Mouse (Mus musculus): ENCODE data around the gene Psmd10. TPM values are rescaled to one million over a fixed set of nuclear protein-coding genes. Genes with fewer than 3 reads are reported as not detected.
A peak's percentile ranks its signal among the peaks of the same experiment; 100 is the strongest.

Gene Psmd10
- total RNA-seq (2021): 10 to 100 TPM; 13.8 to 14.5 TPM
- long read RNA-seq, transcript Psmd10-202 (5 exons, 1,390 nt): minor isoform, 7 of 27 reads
- long read RNA-seq, transcript Psmd10-201 (5 exons, 1,430 nt): major isoform, 19 of 27 reads
- long read RNA-seq, partial matches to known transcripts: 0 of 27 reads
- long read RNA-seq, other reads (novel, unspliced or antisense): 1 of 27 reads

GRCm38 (mm10) chrX:140956272-140956940, at the start of gene Psmd10, which contains the start of gene Atg4a:
Gene Psmd10, minus strand, starts transcription at chrX:140956728.
Gene Atg4a, plus strand, starts transcription at chrX:140956907.
- DNase-seq (ENCODE audit: low spot score in 2 of 2): peak; percentile 83 to 86

DNA sequence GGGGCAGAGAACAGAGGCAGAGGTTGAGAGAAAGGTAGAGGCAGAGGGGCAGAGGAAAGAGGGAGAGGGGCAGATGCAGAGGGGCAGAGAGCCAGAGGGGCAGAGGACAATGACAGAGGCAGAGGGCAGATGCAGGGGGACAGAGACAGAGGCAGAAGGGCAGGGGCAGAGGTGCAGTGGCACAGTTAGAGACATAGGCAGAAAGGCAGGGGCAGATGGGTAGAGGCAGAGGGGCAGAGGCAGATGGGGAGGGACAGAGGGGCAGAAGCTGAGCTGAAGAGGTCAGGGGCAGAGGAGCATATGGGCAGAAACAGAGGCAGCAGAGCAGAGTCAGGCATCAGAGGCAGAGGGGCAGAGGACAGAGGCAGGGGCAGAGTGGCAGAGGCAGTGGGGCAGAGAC, 42.4 kb upstream of the Psmd10 start:
- DNase-seq (ENCODE audit: low spot score in 2 of 2): no peak

DNA sequence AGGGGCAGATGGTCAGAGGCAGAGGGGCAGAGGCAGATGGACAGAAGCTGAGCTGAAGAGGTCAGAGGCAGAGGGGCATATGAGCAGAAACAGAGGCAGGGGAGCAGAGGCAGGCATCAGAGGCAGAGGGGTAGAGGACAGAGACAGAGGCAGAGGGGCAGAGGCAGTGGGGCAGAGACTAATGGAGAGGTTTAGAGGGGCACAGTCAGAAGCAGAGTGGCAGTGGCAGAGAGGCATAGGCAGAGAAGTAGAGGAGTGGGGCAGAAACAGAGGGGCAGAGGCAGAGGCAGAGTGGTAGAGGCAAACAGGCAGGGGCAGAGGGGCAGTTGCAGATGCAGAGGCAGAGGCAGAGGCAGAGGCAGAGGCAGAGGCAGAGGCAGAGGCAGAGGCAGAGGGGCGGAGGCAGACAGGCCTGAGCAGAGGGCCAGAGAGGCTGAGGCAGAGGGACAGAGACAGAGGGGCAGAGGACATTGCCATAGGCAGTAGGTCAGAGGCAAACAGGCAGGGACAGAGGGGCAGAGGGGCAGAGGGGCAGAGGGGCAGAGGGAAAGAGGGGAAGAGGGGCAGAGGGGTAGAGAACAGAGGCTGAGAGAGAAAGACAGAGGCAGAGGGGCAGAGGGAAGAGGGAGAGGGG, 41.5 kb upstream of the Psmd10 start:
- no peak for DNase-seq (ENCODE audit: low spot score in 2 of 2)

- DNase-seq (ENCODE audit: low spot score in 2 of 2): no peak
Observed at GRCm38 (mm10) chrX:140996909-140997516, 40.5 kb upstream of the Psmd10 start.

DNA sequence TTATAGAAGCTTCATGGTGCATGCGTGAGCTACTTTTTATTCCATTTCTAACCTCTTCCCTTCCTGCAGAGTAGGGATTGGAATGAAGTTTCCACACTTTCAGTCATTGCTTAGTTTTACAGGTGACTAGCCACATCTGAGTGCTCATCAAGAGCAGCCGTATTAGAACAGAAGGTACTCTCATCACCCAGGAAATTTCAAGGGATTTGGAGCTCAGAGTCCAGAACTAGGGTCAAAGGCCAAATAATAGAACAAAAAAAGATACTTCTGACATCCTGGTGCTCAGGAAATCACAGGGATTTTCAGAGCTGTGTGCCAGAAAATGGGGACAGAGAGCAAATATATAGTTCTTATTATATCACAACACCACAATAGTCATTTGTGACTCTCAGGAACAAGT, 28.7 kb upstream of the Psmd10 start:
- no peak for DNase-seq (ENCODE audit: low spot score in 2 of 2)

DNA sequence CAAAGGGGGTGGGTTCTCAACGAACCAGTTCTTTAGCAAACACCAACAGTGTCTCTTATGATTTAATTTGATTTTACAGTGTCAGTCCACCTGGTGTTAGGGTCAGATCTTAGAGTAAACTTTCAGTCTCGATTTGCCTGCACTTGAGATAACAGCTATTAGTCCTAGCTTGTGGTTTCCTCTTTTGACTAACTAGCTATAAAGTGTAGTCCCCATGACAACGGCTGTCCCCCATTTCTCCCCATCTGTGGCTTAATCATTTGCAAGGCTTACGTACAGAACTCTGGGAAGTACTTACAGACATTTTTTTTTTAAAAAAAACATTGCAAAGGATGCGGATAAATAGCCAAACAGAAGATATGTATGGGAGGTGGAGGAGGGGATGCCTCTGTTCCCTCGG, 28.3 kb upstream of the Psmd10 start:
- DNase-seq (ENCODE audit: low spot score in 2 of 2): no peak

GRCm38 (mm10) chrX:140983206-140983960, 26.9 kb upstream of the Psmd10 start:
- no peak for DNase-seq (ENCODE audit: low spot score in 2 of 2)

DNA sequence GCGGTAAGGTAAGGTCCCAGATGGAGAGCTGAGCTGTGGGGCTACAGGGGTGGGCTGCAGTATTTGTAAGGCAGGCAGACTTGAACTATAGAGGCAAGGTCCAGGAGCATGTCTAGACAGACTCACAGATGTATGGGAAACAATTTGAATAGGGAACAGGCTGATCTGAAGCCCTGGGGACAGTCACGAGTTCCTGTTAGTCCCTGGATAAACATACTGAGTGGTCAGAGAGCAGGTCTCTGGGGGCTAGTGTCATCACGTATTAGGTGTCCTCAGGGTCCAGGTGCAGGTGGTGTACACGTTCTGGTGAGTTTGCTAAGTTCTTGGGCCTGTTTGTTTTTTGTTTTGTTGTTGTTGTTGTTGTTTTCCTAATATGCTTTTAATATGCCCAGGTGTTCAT, 23.6 kb upstream of the Psmd10 start:
- no peak for DNase-seq (ENCODE audit: low spot score in 2 of 2)

- DNase-seq (ENCODE audit: low spot score in 2 of 2): peak in 1 of 2 experiments; percentile 20
Observed at GRCm38 (mm10) chrX:140979546-140979945, 23.0 kb upstream of the Psmd10 start.

- no peak for DNase-seq (ENCODE audit: low spot score in 2 of 2)
Observed at GRCm38 (mm10) chrX:140978943-140979342, 22.4 kb upstream of the Psmd10 start.

- no peak for DNase-seq (ENCODE audit: low spot score in 2 of 2)
Observed at GRCm38 (mm10) chrX:140956959-140957358, 431 bp upstream of the Psmd10 start.

- DNase-seq (ENCODE audit: low spot score in 2 of 2): no peak
Observed at GRCm38 (mm10) chrX:140953618-140954017, 2.9 kb downstream of the Psmd10 start.

DNA sequence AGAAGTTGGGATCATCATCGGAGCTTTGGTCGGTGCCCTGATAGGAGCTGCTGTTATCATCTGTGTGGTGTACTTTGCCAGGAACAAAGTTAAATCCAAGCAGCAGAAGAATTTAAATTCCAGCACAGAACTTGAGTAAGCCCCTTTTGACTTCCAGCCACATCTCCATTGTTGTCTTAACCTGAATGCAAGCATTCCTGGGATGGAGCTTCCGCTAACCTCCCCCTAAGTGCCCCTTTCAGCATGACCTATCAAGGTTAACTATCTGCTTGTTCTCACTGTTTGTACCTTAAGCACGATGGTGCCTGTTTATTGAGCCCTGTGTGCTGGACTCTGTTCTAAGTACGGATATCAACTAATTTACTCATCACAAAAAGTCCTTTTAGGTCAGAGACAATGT, 20.3 kb downstream of the Psmd10 start:
- DNase-seq (ENCODE audit: low spot score in 2 of 2): no peak

DNA sequence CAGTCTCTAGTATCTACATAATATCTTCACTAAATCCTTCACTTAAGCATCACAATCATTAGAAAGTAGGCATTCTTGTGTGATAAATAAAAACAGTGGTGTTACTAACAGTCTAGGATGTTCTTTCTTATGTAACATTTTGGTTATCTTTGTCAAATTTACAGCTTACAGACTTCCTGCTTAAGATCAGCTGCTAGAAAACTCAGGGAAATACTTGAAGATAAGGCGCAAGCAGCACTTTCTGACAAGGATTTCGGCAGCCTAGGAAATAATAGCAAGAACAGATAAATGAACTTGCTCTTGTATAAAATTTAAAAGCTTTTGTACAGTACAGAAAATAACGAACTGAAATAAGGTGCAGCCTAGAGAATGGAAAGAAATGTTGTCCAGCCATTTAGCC, 23.3 kb downstream of the Psmd10 start:
- DNase-seq (ENCODE audit: low spot score in 2 of 2): no peak

GRCm38 (mm10) chrX:140932066-140932465, 24.5 kb downstream of the Psmd10 start:
- DNase-seq (ENCODE audit: low spot score in 2 of 2): peak in 1 of 2 experiments; percentile 14

- no peak for DNase-seq (ENCODE audit: low spot score in 2 of 2)
Observed at GRCm38 (mm10) chrX:140921321-140921720, 35.2 kb downstream of the Psmd10 start.

DNA sequence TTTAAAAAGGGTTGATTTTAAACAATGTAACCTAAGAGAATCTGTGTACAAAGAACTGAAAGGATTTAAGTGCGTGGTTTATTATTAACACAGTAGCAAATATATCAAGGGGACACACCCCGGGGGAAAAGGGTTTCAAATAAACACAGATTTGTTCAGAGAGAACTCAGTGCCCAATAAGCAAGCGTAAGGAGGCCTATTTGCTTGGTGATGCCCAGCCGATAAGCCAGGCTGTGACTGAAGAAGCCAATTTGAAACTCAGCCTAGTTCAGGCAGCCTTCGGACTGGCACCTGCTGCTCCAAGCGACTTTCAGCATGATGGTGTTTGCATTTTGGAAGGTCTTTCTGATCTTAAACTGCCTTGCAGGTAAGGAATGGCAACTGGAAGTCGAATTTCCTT, 49.2 kb downstream of the Psmd10 start, which contains the start of gene Vsig1:
Vsig1 (plus strand) TSS at position 249 of the 400 bp plus-strand sequence.
- DNase-seq (ENCODE audit: low spot score in 2 of 2): no peak

GRCm38 (mm10) chrX:140903487-140903886, 53.0 kb downstream of the Psmd10 start:
- DNase-seq (ENCODE audit: low spot score in 2 of 2): no peak
